Mouse (Mus musculus) spleen, postnatal 14 days (tissue): Measurements from ENCODE around the gene Ilvbl.
"Not testable (repeated sequence)": the region's sequence is repeated elsewhere in the genome, so short reads cannot be mapped to it uniquely, and the experiment has no call there.

Source experiments
- DNase-seq, 2 experiments: peaks; one replicate each; pipeline ENCODE4 v3.0.0; 2021 to 2022; ENCODE audit warnings: low spot score in 2 of 2

The Ilvbl gene

DNA sequence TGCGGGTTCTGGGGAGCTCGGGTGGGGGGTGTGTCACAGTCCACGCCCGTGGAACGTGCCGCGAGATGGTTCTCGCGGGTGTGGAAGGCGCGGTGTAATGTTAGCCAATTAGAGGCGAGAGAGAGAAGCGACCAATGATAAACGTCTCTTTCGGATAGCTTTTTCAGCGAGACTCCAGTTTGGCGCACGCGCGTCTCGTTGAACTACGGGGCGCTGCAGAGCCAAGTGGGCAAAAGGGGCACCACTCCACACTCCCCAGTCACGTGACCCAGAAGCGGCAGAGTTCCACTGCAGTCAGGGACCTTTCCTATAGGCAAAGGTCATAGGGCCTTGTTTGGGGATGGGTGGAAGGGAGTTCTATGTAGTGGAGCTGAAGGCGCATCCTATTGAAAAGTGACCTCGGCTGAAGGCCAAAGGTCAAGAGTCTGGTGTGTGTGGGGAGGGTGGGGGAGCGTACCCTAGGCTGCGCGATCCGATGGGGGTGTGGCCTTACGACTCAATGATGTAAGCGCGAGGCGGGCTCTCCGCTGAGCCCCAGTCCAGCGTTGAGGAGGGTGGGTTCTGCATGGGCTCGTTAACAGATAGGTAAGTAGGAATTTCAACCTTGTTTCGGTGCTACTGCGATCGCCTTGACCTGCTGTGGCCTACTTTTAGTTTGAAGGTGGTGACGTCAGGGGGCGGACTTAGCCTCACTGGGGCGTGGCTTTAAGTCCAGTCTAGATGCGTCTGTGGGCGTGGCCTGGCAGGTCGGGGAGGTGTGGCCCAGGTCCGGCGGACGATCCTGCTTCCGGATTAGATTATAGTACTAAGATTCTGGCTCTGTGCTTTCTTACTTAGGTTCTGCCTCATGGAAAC is at the start of gene Ilvbl:
TSS of gene Ilvbl (plus strand) at position 97 of the 855 bp plus-strand sequence.
- peak; percentile 87 to 91 for DNase-seq

DNA sequence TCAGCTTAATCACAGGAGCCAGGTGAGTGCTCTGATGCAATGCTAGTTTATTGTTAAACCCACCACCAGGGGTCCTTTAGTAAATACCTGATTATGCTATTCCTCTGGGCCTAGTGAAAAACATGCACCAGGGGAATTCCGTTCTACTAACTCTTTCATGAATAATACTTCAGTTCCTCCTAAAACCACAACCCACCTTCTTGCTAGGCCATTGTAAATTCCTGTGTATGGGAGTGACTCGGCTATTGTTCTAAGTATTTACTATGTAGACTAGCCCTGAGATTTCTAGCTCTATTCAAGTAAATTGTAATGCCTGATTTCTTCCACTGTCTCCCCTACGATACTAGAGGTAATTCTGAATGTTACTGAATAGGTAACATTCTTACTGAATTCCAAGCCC is 49.1 kb upstream of the Ilvbl start:
- DNase-seq, result not testable (repeated sequence)

DNA sequence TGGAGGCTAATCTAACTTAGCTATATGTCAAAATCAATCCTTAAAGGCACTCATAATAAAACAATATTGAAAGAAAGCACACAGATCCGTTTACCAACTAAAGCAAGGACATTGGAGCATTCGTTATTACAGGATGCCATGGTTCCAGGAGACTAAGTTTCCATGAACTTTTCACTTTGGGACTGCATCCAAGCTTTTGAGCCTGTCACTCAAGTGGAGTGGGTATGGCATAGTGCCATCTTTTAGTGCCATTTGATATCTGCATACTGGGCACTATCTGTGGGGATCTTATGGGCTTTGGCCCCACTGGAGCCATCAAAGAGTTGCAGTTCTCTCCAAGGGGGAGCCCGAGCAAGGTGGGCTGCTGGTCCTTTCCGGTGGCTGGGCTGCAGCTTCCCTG is 48.6 kb upstream of the Ilvbl start:
- no peak for DNase-seq

- no peak for DNase-seq
These were observed 33.2 kb upstream of the Ilvbl start for GRCm38 (mm10) chr10:78540943-78541342.

GRCm38 (mm10) chr10:78565070-78565469 is 9.1 kb upstream of the Ilvbl start:
- DNase-seq, result no peak

- no peak for DNase-seq
These were observed 5.0 kb upstream of the Ilvbl start for GRCm38 (mm10) chr10:78569191-78569590.

DNA sequence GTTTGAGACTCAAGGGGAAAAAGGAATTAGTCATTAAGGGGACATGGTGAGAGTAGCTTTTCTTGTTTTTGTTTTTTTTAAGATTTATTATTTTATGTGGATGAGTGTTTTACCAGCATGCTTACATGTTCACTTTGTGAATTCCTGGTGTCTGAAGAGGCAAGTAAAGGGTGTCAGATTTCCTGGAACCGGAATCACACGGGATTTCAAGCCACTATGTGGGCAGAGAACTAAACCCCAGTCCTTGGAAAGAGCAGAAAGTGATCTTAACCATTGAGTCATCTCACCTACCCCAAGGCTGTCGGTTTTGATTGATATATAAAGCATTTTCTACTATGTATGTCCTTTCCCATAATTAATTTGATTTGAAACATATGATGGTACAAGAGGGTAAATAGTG is 4.5 kb upstream of the Ilvbl start:
- no peak for DNase-seq

DNA sequence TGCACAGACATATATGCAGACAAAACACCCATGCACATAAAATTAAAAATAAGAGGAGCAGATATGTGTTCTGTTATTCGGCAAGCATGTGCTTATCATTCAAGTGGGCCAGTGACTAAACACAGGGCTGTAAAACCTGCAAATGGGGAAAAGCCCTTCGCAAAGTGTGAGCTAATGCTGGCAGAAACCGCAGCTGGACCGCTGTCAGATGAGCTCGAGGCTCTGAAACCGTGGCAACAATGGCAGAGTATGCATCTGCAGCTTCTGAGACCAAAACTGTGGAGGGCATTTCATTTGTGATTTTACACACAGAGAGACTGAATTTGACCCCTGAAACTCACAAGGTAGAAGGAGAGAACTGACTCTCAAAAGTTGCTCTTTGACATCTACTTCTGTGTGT is 3.7 kb upstream of the Ilvbl start:
- no peak for DNase-seq

- no peak for DNase-seq
These were observed 3.2 kb upstream of the Ilvbl start for GRCm38 (mm10) chr10:78570897-78571296.

DNA sequence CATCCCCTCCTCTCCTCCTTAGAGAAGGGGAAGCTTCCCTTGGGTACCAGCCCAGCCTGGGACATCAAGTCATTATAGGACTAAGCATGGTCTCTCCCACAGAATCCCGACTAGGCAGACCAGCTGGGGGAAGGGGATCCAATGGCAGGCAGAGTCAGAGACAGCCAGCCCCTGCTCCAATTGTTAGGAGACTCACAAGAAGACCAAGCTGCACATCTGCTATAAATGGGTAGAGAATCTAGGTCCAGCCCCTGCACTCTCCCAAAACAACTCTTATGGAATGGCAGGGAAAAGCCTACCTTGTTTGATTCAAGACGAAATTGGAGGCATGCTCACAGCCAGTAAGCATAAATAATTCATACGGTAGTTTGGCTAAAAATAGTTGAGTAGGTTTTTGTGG is 920 bp upstream of the Ilvbl start:
- DNase-seq, result no peak

GRCm38 (mm10) chr10:78575105-78575632 is 1.0 kb downstream of the Ilvbl start:
- no peak for DNase-seq

DNA sequence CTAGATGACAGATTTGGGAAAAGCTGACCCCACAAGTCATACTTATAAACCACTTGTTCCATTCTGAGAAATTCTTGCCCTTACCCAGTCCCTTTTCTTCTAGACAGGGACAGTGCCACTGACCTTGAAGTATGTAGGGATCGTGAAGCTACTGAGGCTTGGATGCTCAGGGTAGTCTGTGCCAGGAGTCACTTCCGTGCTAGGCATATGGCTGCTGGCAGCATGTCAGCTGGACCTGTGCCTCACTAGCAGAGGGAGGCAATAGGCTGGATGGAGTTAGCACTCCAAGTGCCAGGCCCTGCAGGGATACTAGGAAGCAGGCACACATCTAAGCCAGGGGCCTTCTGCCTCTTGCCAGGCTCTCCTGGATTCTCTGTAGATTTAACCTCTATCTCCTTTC is 1.5 kb downstream of the Ilvbl start:
- no peak for DNase-seq

GRCm38 (mm10) chr10:78576435-78577184 is 2.5 kb downstream of the Ilvbl start:
- no peak for DNase-seq

GRCm38 (mm10) chr10:78578204-78578603 is 4.1 kb downstream of the Ilvbl start:
- no peak for DNase-seq

GRCm38 (mm10) chr10:78581121-78581520 is 7.0 kb downstream of the Ilvbl start:
- DNase-seq, result no peak

DNA sequence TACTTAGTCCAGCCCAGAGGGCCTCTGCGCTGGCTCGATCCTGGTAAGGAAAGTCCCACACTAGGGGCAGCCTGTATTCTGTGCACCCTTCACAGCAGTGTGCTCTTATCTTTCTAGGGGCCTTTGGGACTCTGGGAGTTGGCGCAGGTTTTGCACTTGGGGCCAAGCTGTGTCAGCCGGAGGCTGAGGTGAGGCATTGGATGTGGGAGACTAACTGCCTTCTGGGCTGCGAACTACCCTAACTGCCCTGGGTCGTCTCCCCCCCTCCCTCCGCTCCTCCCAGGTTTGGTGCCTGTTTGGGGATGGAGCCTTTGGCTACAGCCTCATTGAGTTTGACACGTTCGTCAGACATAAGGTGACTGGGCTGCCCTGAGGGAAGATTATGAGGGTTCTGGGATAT is 9.2 kb downstream of the Ilvbl start:
- DNase-seq, result no peak

- no peak for DNase-seq
These were observed 9.8 kb downstream of the Ilvbl start for GRCm38 (mm10) chr10:78583939-78584338.

DNA sequence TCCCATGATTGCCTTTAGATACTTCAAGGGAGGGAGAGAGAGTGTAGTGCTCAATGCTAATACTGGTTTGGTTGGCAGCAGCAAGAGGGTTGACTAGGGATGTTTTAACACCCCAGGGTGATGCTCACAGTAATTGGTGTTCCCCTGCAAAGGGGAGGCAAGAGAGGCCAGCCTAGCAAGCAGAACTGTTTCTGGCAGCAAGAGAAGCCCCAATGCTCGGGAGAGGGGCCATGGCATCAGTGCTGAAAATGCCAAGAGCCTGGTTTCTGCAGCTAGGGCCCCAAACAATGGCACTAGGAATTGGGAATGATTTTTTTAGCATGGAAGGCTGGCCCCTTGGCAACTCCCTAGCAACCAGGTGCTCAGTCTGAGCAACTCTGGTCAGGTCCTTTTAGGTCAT is 10.8 kb downstream of the Ilvbl start:
- no peak for DNase-seq

- DNase-seq, result no peak
These were observed 11.5 kb downstream of the Ilvbl start for GRCm38 (mm10) chr10:78585606-78586005.

DNA sequence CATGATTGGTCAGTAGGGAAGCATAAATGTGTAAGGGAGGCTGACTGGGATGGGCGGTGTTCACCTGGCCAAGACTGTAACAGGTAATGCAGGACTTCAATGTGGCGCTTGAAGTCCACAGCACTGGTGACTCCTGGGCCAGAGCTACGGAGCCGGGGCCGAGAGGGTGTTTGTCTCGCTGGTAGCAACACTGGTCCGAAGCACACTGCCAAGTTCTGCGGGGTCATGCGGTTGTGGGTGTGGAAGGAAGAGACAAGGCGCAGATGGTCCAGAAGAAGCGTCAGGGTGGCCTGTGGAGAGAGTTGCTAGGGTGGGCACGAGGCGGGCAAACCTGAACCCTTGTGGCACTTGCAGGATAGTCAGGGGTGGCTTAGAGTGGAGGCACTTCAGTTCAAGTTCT is 11.9 kb downstream of the Ilvbl start:
- no peak for DNase-seq

GRCm38 (mm10) chr10:78589291-78589690 is 15.1 kb downstream of the Ilvbl start:
- no peak for DNase-seq

GRCm38 (mm10) chr10:78589901-78590300 is 15.8 kb downstream of the Ilvbl start:
- DNase-seq, result no peak

DNA sequence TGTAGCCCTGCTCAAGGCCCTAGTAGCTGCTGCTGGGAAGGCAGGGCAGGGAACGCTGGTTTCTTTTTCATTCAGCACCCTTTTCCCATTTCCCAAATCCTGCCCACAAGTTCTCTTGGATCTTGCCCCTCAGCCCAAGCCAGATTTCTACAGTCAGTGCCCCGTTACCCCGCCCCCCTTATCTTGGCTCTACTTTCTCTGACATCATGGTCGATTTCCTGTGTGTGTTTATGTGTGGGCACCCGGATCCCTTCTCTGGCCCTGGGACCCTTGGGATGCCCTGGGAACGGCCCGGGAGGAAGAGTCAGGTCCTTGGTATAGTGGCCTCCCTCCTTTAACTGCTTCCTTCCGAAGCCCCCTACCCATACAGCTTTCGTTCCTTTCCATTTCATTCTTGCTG is 16.6 kb downstream of the Ilvbl start:
- no peak for DNase-seq
